Mouse (Mus musculus): Measurements from ENCODE around the gene F11. TPM values are rescaled to one million over a fixed set of nuclear protein-coding genes. Genes with fewer than 3 reads are reported as not detected.

F11 gene
- not detected for polyA plus RNA-seq (2017; shearing (Covaris generic))

GRCm38 (mm10) chr8:45261920-45262319, at the start of gene F11:
TSS of gene F11 (minus strand) at chr8:45262031.

GRCm38 (mm10) chr8:45308366-45308765, 46.5 kb upstream of the F11 start, which contains the start of gene Gm45753:
TSS of gene Gm45753 (minus strand) at chr8:45308466.

GRCm38 (mm10) chr8:45294687-45295086, 32.9 kb upstream of the F11 start, which contains the start of gene Klkb1:
TSS of gene Klkb1 (minus strand) at chr8:45294859.

Other genes starting within 250 kb of the F11 start
- not detected for gene Mtnr1a, start 192.9 kb downstream of the F11 start, polyA plus RNA-seq (2017; shearing (Covaris generic))
- gene Klkb1, start 32.8 kb upstream of the F11 start, polyA plus RNA-seq (2017; shearing (Covaris generic)): 0.07 TPM
- gene Gm45753, start 46.4 kb upstream of the F11 start, polyA plus RNA-seq (2017; shearing (Covaris generic)): not detected
- gene Cyp4v3, start 71.2 kb upstream of the F11 start, polyA plus RNA-seq (2017; shearing (Covaris generic)): 10.2 TPM
- not detected for gene Fam149a, start 120.3 kb upstream of the F11 start, polyA plus RNA-seq (2017; shearing (Covaris generic))
- 0.41 TPM for gene Tlr3, start 149.0 kb upstream of the F11 start, polyA plus RNA-seq (2017; shearing (Covaris generic))
- gene Sorbs2, start 245.8 kb upstream of the F11 start, polyA plus RNA-seq (2017; shearing (Covaris generic)): 0.30 TPM

Data from effector memory CD4-positive, alpha-beta T cell, adult 5 months (primary cell).